Mouse (Mus musculus): Measurements from ENCODE around the gene Cps1.

The Cps1 gene

DNA sequence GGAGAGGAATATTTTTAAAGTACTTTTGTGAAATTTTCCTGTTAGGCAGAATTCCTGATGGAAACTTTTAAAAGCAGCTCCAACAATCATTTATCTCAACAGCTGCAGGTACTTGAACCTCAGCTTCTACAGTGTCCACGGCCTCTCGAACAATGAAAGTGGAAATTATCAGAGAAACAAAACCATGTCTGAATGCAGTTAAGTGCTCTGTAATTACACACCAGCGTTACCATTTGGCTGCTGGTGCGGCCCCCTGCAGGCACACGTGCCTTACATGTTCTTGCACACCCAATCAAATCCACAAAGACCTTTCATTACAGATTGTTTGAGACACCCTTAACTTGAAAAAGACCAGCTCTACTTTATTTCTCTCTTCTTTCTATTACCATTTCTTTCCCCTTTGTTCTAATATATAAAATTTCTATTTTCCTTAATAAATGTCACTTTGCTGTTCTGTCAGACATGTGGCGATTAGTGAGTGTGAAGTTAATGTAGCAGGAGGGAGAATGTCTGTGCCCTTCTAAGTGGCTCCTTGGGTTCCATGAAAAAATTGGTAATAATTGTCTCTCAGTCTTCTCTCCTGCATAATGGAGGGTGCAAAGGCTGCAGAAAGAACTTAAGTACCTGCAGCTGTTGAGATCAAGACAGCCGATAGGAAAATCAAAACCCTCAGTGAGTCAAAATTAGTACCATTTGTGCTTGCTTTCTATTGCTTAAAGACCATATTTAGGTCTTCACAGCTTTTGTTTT, 112.8 kb downstream of the Cps1 start:
- DNase-seq (ENCODE audit: low read depth), result no peak

DNA sequence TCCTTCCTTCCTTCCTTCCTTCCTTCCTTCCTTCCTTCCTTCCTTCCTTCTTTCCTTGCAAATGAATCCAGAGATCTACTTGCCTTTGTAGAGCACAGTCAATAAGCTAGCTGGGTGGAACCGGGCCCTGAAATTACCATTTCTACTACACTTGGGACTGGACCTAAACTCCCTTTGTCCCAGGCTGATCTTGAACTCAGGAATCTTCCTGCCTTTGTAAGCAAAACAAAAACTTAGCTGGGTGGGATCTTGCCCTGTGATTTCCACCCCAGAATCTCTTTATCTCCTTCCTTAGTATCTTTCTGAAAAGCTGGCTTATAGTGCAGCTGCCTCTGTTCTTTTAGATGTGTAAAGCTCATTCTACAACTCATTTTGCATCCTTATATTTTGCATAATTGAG, 115.6 kb downstream of the Cps1 start:
- no peak for DNase-seq (ENCODE audit: low read depth)

DNA sequence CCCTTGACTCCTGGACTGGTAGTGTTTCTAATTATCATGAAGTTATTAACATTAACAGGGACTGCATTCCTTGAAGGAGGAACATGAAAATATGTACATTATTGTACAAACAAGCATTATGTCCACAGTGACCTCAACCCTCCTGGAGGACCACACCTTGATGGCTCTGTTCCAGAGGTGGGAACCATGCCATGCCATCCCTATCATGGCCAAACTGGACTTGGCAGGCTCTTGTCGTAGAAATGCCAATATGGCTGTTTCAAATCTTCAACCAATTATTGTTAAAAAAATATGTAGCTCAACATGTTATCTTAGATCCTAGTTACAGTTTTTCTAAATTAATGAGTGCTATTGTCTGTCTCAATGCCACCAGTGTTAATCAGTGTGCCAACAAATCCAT, 116.1 kb downstream of the Cps1 start:
- no peak for DNase-seq (ENCODE audit: low read depth)

DNA sequence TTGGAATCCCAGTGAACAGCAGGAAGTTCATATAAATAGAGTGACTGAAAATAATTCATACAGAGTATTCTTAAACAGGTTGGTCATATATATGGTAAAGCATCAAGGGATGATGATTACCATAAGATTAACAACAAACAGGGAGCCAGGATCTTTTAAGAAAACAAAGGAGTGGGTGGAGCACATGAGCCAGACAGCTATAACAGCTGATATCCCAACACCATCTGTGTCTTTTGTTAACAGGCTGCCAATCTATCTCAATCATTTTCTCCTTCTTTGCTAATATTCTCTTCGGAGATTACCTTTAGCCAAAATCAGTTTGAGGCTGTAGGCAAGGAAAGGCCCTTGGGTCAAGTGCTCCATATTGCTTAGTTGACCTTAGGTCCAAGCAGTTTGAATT, 142.4 kb downstream of the Cps1 start:
- DNase-seq (ENCODE audit: low read depth), result no peak

DNA sequence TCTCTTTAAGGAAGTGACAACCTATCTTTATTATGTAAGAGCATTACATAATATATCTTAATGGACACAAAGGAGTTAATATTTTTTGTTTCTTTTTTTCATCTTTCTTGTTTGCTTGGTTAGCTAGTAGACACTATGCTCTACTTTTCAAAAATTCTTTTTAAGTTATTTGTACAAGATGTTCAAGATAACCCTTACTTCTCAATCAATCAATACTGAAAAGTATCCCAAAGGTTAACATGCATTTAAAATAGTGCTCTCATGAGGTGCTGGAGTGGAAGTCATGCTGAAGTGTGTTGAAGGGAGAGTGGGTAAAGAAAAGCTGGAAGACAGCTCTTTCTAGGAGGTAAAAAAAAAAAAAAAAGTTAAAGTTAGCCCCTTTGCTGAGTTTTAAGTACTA, 145.1 kb downstream of the Cps1 start:
- no peak for DNase-seq (ENCODE audit: low read depth)

DNA sequence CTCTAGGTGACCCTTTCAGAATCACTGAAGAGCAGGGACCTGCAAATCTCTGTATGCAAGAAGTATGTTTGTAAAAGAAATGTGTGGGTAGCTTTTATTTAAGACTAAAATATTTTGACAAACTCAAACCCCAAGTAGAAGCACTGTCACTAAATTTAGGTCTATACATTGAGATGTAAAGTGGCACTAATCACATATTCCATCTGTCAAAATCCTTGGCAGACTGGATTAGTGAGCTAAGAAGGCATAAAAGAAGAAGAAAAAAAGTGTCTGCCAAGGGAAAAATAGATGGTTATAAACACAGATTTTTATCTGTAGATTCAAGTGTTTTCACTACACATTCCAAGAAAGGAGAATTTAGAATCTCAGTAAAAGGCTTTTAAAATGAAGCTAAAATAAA, 145.6 kb downstream of the Cps1 start:
- no peak for DNase-seq (ENCODE audit: low read depth)

DNA sequence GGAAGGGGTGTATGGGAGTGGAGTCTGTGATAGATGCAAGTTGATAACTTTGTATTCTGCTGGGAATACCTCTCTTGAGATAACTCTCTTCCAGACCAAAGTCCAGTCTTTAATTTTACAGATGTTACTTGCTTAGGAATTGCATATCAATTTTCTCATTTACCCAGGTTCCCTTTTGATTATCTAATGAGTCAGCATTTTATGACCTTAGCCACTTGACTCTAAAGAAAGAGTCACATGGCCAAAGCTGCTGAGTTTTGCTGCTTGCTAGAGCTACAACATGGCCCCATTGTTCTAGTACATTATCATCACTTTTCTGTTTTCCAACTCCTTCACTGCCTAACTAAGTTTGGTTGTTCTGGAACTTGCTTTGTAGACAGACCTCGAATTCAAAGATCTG, 153.4 kb downstream of the Cps1 start:
- no peak for DNase-seq (ENCODE audit: low read depth)

All from naive thymus-derived CD4-positive, alpha-beta T cell, adult 2 months (primary cell).